Mouse (Mus musculus) ES-Bruce4 (cell line): ENCODE measurements at regions not wholly inside any gene's neighbourhood (a gene's known extent, or its start where the extent isn't known, plus 50 kb on each side); places are given as distances from the start of the nearest gene placed in this dataset.

ENCODE experiments used
- H3K27ac ChIP-seq: 2 replicates; pipeline ENCODE4 v1.5.1; 2012; ENCODE audit warnings: low read length, inconsistent platforms; ENCODE audit not compliant: insufficient read depth
- H3K27me3 ChIP-seq: 2 replicates; pipeline ENCODE4 v1.6.1; 2012; ENCODE audit warnings: mild to moderate bottlenecking, low read length, inconsistent platforms; ENCODE audit not compliant: control insufficient read depth, poor library complexity, insufficient read depth, severe bottlenecking
- H3K36me3 ChIP-seq: 2 replicates; pipeline ENCODE4 v1.6.1; 2012; ENCODE audit warnings: inconsistent platforms, mild to moderate bottlenecking, low read length, moderate library complexity; ENCODE audit not compliant: control insufficient read depth, poor library complexity, insufficient read depth, severe bottlenecking
- H3K4me1 ChIP-seq: one replicate; pipeline ENCODE4 v1.8.1; 2011; ENCODE audit warnings: low read length; ENCODE audit not compliant: control insufficient read depth, insufficient read depth
- H3K4me3 ChIP-seq: 2 replicates; pipeline ENCODE4 v1.5.1; 2011; ENCODE audit warnings: low read depth, mild to moderate bottlenecking, low read length
- H3K9ac ChIP-seq: 2 replicates; pipeline ENCODE4 v1.6.1; 2012; ENCODE audit warnings: low read depth, mild to moderate bottlenecking, inconsistent platforms; ENCODE audit not compliant: poor library complexity, severe bottlenecking
- H3K9me3 ChIP-seq: replicated peaks from 2 replicates; pipeline ENCODE4 v1.6.1; 2012; ENCODE audit warnings: mild to moderate bottlenecking, low read length, inconsistent platforms; ENCODE audit not compliant: control insufficient read depth, poor library complexity, insufficient read depth, severe bottlenecking
- CTCF ChIP-seq: IDR thresholded peaks from one replicate; pipeline ENCODE4 v1.8.1; 2011; ENCODE audit warnings: low read depth, low read length
- EP300 ChIP-seq: IDR thresholded peaks from 2 replicates; pipeline ENCODE4 v1.6.1; 2011; ENCODE audit warnings: low read depth, low read length; ENCODE audit not compliant: insufficient read depth
- POLR2A ChIP-seq: IDR thresholded peaks from one replicate; pipeline ENCODE4 v1.8.1; 2011; ENCODE audit warnings: low read length; ENCODE audit not compliant: insufficient read depth

- Histone ChIP-seq H3K27ac (no peak overlapping the region), H3K27me3 (no peaks in the 10 kb centered on the region), H3K9me3 (no peaks in the 10 kb centered on the region), H3K9ac (no peak overlapping the region), H3K4me1 (no peaks in the 10 kb centered on the region), H3K4me3 (no peak overlapping the region), H3K36me3 (no peaks in the 10 kb centered on the region)
- no peak for TF ChIP-seq POLR2A
- no peak for TF ChIP-seq CTCF
- no peak for TF ChIP-seq EP300
Observed at GRCm38 (mm10) chr7:70213970-70214520, 152.5 kb downstream of the Nr2f2 start.

GRCm38 (mm10) chr7:70205900-70206299 lies 160.6 kb downstream of the Nr2f2 start:
- Histone ChIP-seq H3K9me3 (no peaks in the 10 kb centered on the region), H3K4me3 (no peak overlapping the region), H3K27ac (no peak overlapping the region), H3K27me3 (no peaks in the 10 kb centered on the region; the same call in 1 of the 2 replicates), H3K4me1 (no peaks in the 10 kb centered on the region), H3K36me3 (no peaks in the 10 kb centered on the region), H3K9ac (no peak overlapping the region)
- TF ChIP-seq CTCF (no peak), EP300 (no peak), POLR2A (no peak)

GRCm38 (mm10) chr7:70200188-70200587 lies 166.3 kb downstream of the Nr2f2 start:
- no peak overlapping the region for H3K27ac ChIP-seq
- H3K9ac ChIP-seq = no peak overlapping the region
- H3K4me3 ChIP-seq = no peak overlapping the region
- H3K4me1 ChIP-seq = no peaks in the 10 kb centered on the region
- TF ChIP-seq EP300 = no peak
- TF ChIP-seq CTCF = no peak
- no peaks in the 10 kb centered on the region for H3K9me3 ChIP-seq
- H3K36me3 ChIP-seq = no peaks in the 10 kb centered on the region
- no peaks in the 10 kb centered on the region for H3K27me3 ChIP-seq

GRCm38 (mm10) chr7:70178956-70179355 lies 187.6 kb downstream of the Nr2f2 start:
- Histone ChIP-seq H3K9me3 (no peaks in the 10 kb centered on the region), H3K4me3 (no peak overlapping the region), H3K9ac (no peak overlapping the region), H3K27ac (no peak overlapping the region), H3K36me3 (no peaks in the 10 kb centered on the region), H3K27me3 (no peaks in the 10 kb centered on the region; the same call in 1 of the 2 replicates), H3K4me1 (no peaks in the 10 kb centered on the region)
- TF ChIP-seq EP300 = no peak
- no peak for TF ChIP-seq POLR2A
- TF ChIP-seq CTCF = no peak

GRCm38 (mm10) chr7:70178006-70178405 lies 188.5 kb downstream of the Nr2f2 start:
- H3K4me3 ChIP-seq = no peak overlapping the region
- H3K36me3 ChIP-seq = no peaks in the 10 kb centered on the region
- H3K4me1 ChIP-seq = no peaks in the 10 kb centered on the region
- no peak overlapping the region for H3K9ac ChIP-seq
- no peaks in the 10 kb centered on the region for H3K9me3 ChIP-seq
- no peaks in the 10 kb centered on the region; the same call in 1 of the 2 replicates for H3K27me3 ChIP-seq
- no peak for TF ChIP-seq POLR2A
- TF ChIP-seq EP300 = no peak
- TF ChIP-seq CTCF = no peak
- no peak overlapping the region for H3K27ac ChIP-seq

GRCm38 (mm10) chr7:70176686-70177259 lies 189.8 kb downstream of the Nr2f2 start:
- no peak overlapping the region for H3K9ac ChIP-seq
- no peak for TF ChIP-seq POLR2A
- TF ChIP-seq EP300 = no peak
- no peak for TF ChIP-seq CTCF
- H3K36me3 ChIP-seq = no peaks in the 10 kb centered on the region
- no peaks in the 10 kb centered on the region for H3K9me3 ChIP-seq
- no peaks in the 10 kb centered on the region; the same call in 1 of the 2 replicates for H3K27me3 ChIP-seq
- no peak overlapping the region for H3K27ac ChIP-seq
- H3K4me3 ChIP-seq = no peak overlapping the region
- H3K4me1 ChIP-seq = no peaks in the 10 kb centered on the region
